Mouse (Mus musculus) heart, postnatal 36 days (tissue): ENCODE results near the gene H2-Ke6. TPM values are rescaled to one million over a fixed set of nuclear protein-coding genes. Genes with fewer than 3 reads are reported as not detected.

Experiments used
- DNase-seq, 2 experiments: peaks; one replicate each; pipeline ENCODE4 v3.0.0; 2021 to 2022
- intact Hi-C: fragments of 180-260 bp; cut with DNase I; formaldehyde crosslinking; loops from one replicate; pipeline ENCODE4 v1.15.1; 2025
- total RNA-seq, 2 experiments: library from RNA; stranded (reverse); gene quantifications; 2 replicates each; pipeline ENCODE4 v1.2.3; 2021

The H2-Ke6 gene
- total RNA-seq, result 100 to 1,000 TPM; 107 to 121 TPM

- DNase-seq, result peak; percentile 90 to 91
- intact Hi-C loops, result no loop called here
These were observed at the start of gene H2-Ke6 for GRCm38 (mm10) chr17:34027656-34028223. Gene H2-Ke6, minus strand, starts transcription at chr17:34028060.

GRCm38 (mm10) chr17:34077549-34077948 is 49.7 kb upstream of the H2-Ke6 start:
- DNase-seq, result peak; percentile 55 to 72
- intact Hi-C loops, result loop anchor here (1.0 to 5.0 kb wide), 3 partner anchors 57 to 160 kb away; partner anchors contain the start of gene H2-Ob

- peak; percentile 70 to 84 for DNase-seq
- intact Hi-C loops, result loop anchor here (5.0 kb wide), 1 partner anchor 162 kb away; the partner anchor contains the start of gene H2-Ob
These were observed 47.4 kb upstream of the H2-Ke6 start for GRCm38 (mm10) chr17:34075271-34075670.

DNA sequence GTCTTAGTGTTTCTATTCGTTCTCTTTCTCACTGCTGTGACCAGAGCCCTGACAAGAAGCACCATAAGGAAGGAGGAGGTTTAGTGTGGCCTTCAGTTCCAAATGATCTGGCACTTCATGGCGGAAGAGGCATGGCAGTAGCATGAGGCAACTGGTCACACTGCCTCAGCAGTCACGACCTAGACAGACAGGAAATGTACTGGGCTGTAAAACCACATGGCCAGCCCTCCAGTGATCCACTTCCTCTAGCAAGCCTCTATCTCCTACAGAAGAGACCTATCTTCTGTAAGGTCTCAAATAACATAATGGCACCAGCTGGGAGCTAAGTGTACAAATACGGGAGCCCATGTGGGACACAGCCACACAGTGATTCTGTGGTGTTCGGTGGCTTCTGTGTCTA is 44.2 kb upstream of the H2-Ke6 start:
- no peak for DNase-seq
- intact Hi-C loops, result no loop called here

GRCm38 (mm10) chr17:34068864-34069263 is 41.0 kb upstream of the H2-Ke6 start:
- no peak for DNase-seq
- intact Hi-C loops, result no loop called here

- DNase-seq, result no peak
- intact Hi-C loops, result no loop called here
These were observed 29.4 kb upstream of the H2-Ke6 start for GRCm38 (mm10) chr17:34057224-34057623.

DNA sequence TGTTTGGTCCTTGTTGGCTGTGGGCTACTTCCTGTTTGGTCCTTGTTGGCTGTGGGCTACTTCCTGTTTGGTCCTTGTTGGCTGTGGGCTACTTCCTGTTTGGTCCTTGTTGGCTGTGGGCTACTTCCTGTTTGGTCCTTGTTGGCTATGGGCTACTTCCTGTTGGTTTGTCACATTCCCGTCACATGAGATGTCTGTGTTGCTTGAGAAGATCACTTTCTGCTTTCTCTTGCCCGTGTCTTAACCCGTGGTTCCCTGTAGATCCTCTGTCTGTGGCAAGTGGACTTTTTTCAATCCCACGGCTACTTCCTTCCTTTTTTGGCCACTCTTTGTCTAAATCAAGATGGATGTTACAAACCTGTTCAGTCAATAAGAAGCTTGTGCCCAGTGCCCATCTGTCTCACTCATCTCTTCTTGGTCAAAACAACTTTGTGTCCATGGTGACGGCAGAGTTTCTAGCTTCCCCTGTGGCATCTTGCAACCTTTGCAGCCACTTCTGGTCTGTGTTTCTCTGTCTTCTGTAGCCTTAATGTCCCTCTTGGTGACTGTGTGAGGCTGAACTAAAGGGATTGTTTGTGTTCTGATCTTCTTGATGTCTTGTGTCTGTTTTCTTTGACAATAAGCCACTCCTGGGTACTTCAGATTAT is 19.7 kb upstream of the H2-Ke6 start:
- DNase-seq, result no peak
- intact Hi-C loops, result no loop called here

GRCm38 (mm10) chr17:34045941-34046340 is 18.1 kb upstream of the H2-Ke6 start:
- DNase-seq, result no peak
- intact Hi-C loops, result no loop called here

DNA sequence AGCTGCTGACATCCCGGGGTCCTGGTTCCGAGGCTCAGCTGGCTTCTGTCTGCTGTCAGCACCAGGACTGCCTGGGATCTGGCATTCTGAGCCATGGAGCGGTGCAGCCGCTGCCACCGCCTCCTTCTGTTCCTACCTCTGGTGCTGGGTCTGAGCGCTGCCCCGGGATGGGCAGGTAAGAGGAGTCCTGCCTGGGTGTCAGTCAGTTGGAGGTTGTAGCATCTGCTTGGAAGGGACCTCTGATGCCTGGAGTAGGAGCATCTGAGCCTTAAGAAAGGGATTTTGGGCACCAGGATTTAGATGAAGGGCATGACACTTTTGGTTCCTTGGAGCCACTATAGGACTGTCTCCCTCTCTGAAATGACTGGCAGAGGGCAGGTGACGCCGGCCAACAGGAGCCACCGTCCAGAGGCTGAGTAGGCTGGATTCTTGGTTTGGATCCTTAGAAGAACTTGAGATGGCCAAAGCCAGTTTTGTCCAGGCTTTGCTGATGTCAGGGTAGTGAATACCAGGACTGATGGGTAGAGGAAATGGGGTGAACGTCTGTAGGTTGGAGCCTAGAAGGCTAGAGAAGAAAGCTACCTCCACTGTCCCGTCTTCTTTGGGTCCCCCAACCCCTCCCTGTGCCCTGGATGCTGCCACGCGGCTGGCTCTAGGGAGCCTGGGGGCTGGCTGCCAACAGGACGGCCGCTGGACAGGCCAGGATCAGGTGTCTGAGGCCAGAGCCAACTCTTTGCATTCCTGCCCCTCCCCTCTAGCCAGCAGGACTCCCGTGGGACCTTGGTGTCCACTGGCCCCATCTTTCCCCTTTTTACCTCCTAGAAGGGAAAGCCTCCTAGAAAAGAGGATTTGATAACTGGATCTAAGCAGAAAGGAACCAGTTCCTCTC is 11.9 kb upstream of the H2-Ke6 start:
- intact Hi-C loops, result no loop called here
- peak; percentile 58 to 63 for DNase-seq

- DNase-seq, result no peak
- intact Hi-C loops, result no loop called here
These were observed 11.2 kb upstream of the H2-Ke6 start, which contains the start of gene Col11a2 for GRCm38 (mm10) chr17:34038878-34039561. Gene Col11a2, plus strand, starts transcription at chr17:34039437.

DNA sequence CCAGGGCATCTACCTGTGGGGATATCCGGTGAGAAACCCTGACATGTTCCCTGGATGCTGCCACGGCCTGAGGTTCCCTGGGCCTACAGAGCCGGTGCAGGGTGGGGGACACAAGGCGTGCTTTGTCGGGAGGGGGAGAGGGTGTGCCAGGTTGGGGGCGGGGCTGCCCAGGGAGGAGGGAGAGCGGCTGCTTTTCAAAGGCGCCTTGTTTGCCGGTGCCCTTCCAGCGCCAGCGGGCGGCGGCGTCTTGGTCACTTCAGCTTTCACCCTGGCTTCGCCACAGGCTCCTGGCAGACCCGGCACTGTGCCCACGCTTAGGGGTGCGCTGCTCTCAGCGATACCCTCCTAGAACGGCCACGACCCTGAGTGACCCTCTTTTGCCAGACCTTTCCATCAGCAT is 10.6 kb upstream of the H2-Ke6 start:
- intact Hi-C loops, result no loop called here

GRCm38 (mm10) chr17:34037241-34037640 is 9.4 kb upstream of the H2-Ke6 start:
- no peak for DNase-seq
- intact Hi-C loops, result no loop called here

More for the DNA sequence above, 10.6 kb upstream of the H2-Ke6 start:
- no peak for DNase-seq

GRCm38 (mm10) chr17:34036647-34037046 is 8.8 kb upstream of the H2-Ke6 start:
- intact Hi-C loops, result no loop called here

DNA sequence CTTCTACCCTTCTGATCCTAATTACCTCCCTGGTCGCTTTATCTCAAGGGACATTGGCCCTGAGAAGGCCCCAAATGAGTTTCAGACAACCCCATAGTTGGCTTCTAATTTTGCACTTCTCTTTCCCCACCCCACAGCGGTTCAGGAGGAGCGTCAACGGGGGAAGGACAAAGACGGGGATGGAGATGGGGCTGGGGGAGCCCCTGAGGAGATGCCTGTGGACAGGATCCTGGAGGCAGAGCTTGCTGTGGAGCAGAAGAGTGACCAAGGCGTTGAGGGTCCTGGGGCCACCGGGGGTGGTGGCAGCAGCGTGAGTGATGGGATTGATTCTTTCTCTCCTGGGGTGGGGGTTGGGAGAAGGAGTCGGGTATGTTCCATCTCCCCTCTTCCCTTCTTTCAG is 7.7 kb upstream of the H2-Ke6 start:
- no peak for DNase-seq
- intact Hi-C loops, result no loop called here

More at GRCm38 (mm10) chr17:34036647-34037046, 8.8 kb upstream of the H2-Ke6 start:
- no peak for DNase-seq

DNA sequence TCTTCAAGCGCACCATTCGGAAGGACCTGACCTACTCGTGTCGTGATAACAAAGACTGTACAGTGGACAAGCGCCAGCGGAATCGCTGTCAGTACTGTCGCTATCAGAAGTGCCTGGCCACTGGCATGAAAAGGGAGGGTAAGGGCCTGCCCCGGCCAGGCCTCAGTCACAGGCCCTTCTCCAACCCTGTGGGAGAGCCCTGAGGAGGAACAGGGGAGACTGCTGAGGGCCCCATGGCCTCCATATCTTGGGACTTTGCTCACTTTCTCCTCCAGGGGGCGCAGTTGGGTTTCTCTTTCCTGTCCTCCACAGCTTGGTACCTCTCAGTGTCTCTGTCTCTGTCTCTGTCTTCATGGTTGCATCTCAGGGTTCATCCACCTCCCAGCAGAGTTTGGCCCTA is 6.2 kb upstream of the H2-Ke6 start:
- DNase-seq, result peak; percentile 64 to 65
- intact Hi-C loops, result loop anchor here (5.0 kb wide), 1 partner anchor 83 kb away; the partner anchor contains the start of gene H2-DMa

DNA sequence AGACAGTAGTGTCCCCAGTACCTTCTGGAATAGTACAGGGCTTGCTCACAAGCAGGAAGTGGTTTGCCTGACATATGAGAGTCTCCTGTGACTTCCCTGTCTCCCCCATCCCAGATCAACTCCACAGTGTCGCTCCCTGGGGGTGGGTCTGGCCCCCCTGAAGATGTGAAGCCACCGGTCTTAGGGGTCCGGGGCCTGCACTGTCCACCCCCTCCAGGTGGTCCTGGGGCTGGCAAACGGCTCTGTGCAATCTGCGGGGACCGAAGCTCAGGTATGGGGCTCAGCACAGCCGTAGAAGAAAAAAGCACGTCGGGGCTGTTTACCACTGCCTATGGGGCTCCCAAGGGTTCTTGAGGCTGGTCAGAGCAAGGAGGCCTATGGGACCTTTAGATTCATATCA is 5.6 kb upstream of the H2-Ke6 start:
- intact Hi-C loops, result loop anchor here (5.0 kb wide), 1 partner anchor 84 kb away; the partner anchor contains the start of gene H2-DMa
- DNase-seq, result no peak

DNA sequence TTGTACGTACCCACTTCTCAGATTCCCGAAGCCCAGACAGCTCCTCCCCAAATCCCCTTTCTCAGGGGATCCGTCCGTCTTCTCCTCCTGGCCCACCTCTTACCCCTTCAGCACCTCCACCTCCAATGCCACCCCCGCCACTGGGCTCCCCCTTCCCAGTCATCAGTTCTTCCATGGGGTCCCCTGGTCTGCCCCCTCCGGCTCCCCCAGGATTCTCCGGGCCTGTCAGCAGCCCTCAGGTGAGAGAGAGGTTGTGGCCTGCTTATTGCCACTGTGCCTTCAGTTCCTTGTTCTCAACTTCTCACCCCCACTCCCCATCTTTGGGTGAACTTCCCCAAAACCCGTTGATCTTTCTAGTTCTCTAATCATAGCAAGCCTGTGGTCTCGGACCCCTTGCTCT is 4.9 kb upstream of the H2-Ke6 start:
- intact Hi-C loops, result loop anchor here (5.0 kb wide), 1 partner anchor 84 kb away; the partner anchor contains the start of gene H2-DMa

GRCm38 (mm10) chr17:34032174-34032632 is 4.3 kb upstream of the H2-Ke6 start:
- peak in 1 of 2 experiments; percentile 65 for DNase-seq
- intact Hi-C loops, result loop anchor here (5.0 kb wide), 1 partner anchor 85 kb away; the partner anchor contains the start of gene H2-DMa

More for the DNA sequence above, 4.9 kb upstream of the H2-Ke6 start:
- DNase-seq, result no peak

- intact Hi-C loops, result loop anchor here (5.0 kb wide), 1 partner anchor 86 kb away; the partner anchor contains the start of gene H2-DMa
These were observed 3.8 kb upstream of the H2-Ke6 start, which contains the start of the genes Slc39a7 and Rxrb for GRCm38 (mm10) chr17:34031465-34032173. Gene Slc39a7, minus strand, starts transcription at chr17:34031682. Gene Rxrb, plus strand, starts transcription at chr17:34031812.

More at GRCm38 (mm10) chr17:34031465-34032173, 3.8 kb upstream of the H2-Ke6 start, which contains the start of the genes Slc39a7 and Rxrb:
- peak; percentile 98 to 99 for DNase-seq
